Mouse (Mus musculus): ENCODE results near the gene Tmem211. TPM values are rescaled to one million over a fixed set of nuclear protein-coding genes. Genes with fewer than 3 reads are reported as not detected.

Tmem211 gene
- polyA plus RNA-seq (2014; fragmentation: Illumina TruSeq; extraction: RNeasy Lipid Tissue Mini Kit (QIAGEN cat#74804); ENCODE audit: low read depth, low replicate concordance): not detected

GRCm38 (mm10) chr5:113226632-113227102 lies at the start of gene Tmem211:
Gene Tmem211, plus strand, starts transcription at chr5:113226909.

GRCm38 (mm10) chr5:113221147-113221865 lies 5.4 kb upstream of the Tmem211 start, which contains the start of gene 2900026A02Rik:
Gene 2900026A02Rik, minus strand, starts transcription at chr5:113221236.

Other genes starting within 250 kb of the Tmem211 start
- 20.1 TPM for gene Grk3, start 211.1 kb upstream of the Tmem211 start, polyA plus RNA-seq (2014; fragmentation: Illumina TruSeq; extraction: RNeasy Lipid Tissue Mini Kit (QIAGEN cat#74804); ENCODE audit: low read depth, low replicate concordance)
- not detected for gene Crybb2, start 156.8 kb upstream of the Tmem211 start, polyA plus RNA-seq (2014; fragmentation: Illumina TruSeq; extraction: RNeasy Lipid Tissue Mini Kit (QIAGEN cat#74804); ENCODE audit: low read depth, low replicate concordance)
- not detected for gene Crybb3, start 145.3 kb upstream of the Tmem211 start, polyA plus RNA-seq (2014; fragmentation: Illumina TruSeq; extraction: RNeasy Lipid Tissue Mini Kit (QIAGEN cat#74804); ENCODE audit: low read depth, low replicate concordance)
- gene 2900026A02Rik, start 5.7 kb upstream of the Tmem211 start, polyA plus RNA-seq (2014; fragmentation: Illumina TruSeq; extraction: RNeasy Lipid Tissue Mini Kit (QIAGEN cat#74804); ENCODE audit: low read depth, low replicate concordance): 0.90 TPM
- gene Sgsm1, start 83.9 kb downstream of the Tmem211 start, polyA plus RNA-seq (2014; fragmentation: Illumina TruSeq; extraction: RNeasy Lipid Tissue Mini Kit (QIAGEN cat#74804); ENCODE audit: low read depth, low replicate concordance): 0.17 TPM
- gene Aym1, start 130.4 kb downstream of the Tmem211 start, polyA plus RNA-seq (2014; fragmentation: Illumina TruSeq; extraction: RNeasy Lipid Tissue Mini Kit (QIAGEN cat#74804); ENCODE audit: low read depth, low replicate concordance): 1.6 TPM